Mouse (Mus musculus) effector memory CD4-positive, alpha-beta T cell, adult 5 months (primary cell): ENCODE measurements around the gene Klhl21. TPM values are rescaled to one million over a fixed set of nuclear protein-coding genes. Genes with fewer than 3 reads are reported as not detected.

Source experiments
- polyA plus RNA-seq: library from polyadenylated mRNA; unstranded; fragments of 100-300 nt; shearing (Covaris generic); gene quantifications from one replicate; pipeline ENCODE4 v1.2.1, GENCODE M21; 2017

Klhl21 gene
- 37.8 TPM for polyA plus RNA-seq

GRCm38 (mm10) chr4:152008622-152009075 lies at the start of gene Klhl21:
Gene Klhl21, plus strand, starts transcription at chr4:152008803.

GRCm38 (mm10) chr4:151988342-151989109 lies 20.1 kb upstream of the Klhl21 start, which contains the start of gene Thap3:
Gene Thap3, minus strand, starts transcription at chr4:151988997.

GRCm38 (mm10) chr4:151996173-151996950 lies 12.2 kb upstream of the Klhl21 start, which contains the start of gene Phf13:
Gene Phf13, minus strand, starts transcription at chr4:151996258.

GRCm38 (mm10) chr4:152027524-152027923 lies 18.9 kb downstream of the Klhl21 start, which contains the start of gene Zbtb48:
Gene Zbtb48, minus strand, starts transcription at chr4:152027671.

GRCm38 (mm10) chr4:152038225-152038984 lies 29.8 kb downstream of the Klhl21 start, which contains the start of gene Tas1r1:
Gene Tas1r1, minus strand, starts transcription at chr4:152038568.

GRCm38 (mm10) chr4:152038985-152039830 lies 30.6 kb downstream of the Klhl21 start, which contains the start of gene Nol9:
Gene Nol9, plus strand, starts transcription at chr4:152039321.

Other genes starting within 250 kb of the Klhl21 start
- gene Camta1, start 146.9 kb upstream of the Klhl21 start, polyA plus RNA-seq = 39.9 TPM
- 34.3 TPM for gene Dnajc11, start 75.1 kb upstream of the Klhl21 start, polyA plus RNA-seq
- 85.0 TPM for gene Thap3, start 19.8 kb upstream of the Klhl21 start, polyA plus RNA-seq
- 51.7 TPM for gene Phf13, start 12.5 kb upstream of the Klhl21 start, polyA plus RNA-seq
- gene Zbtb48, start 18.9 kb downstream of the Klhl21 start, polyA plus RNA-seq = 23.0 TPM
- gene Tas1r1, start 29.8 kb downstream of the Klhl21 start, polyA plus RNA-seq = not detected
- gene Nol9, start 30.5 kb downstream of the Klhl21 start, polyA plus RNA-seq = 40.1 TPM
- 5.4 TPM for gene Plekhg5, start 63.7 kb downstream of the Klhl21 start, polyA plus RNA-seq
- 177 TPM for gene Tnfrsf25, start 107.1 kb downstream of the Klhl21 start, polyA plus RNA-seq
- gene Espn, start 143.6 kb downstream of the Klhl21 start, polyA plus RNA-seq = 38.1 TPM
- gene Hes2, start 150.1 kb downstream of the Klhl21 start, polyA plus RNA-seq = not detected
- 88.1 TPM for gene Acot7, start 169.3 kb downstream of the Klhl21 start, polyA plus RNA-seq